Comparison of ENCODE assay signal across 8 mouse cellular contexts in genomic region chr5:139930927-139931351, GRCm38 (mm10). TPM values are rescaled to one million over a fixed set of nuclear protein-coding genes. Genes with fewer than 3 reads are reported as not detected.
DNase-seq lines count a peak whose midpoint lies in the region; ATAC-seq lines count a peak whose summit lies in the region.

No protein-coding gene starts in this region.

- H3K4me2 ChIP-seq in lung, embryonic 15.5 days = peak overlapping the region; percentile 43
- H3K4me2 ChIP-seq in embryonic facial prominence, embryonic 14.5 days (ENCODE audit: low read depth, low read length) = peak overlapping the region; percentile 31; the same call in 1 of the 2 replicates
- peak overlapping the region; percentile 50 for H3K4me2 ChIP-seq in kidney, embryonic 15.5 days

- H3K9ac ChIP-seq in lung, embryonic 15.5 days = no peak overlapping the region
- H3K9ac ChIP-seq in embryonic facial prominence, embryonic 14.5 days (ENCODE audit: low read depth, low read length) = no peak overlapping the region
- no peak overlapping the region for H3K9ac ChIP-seq in kidney, embryonic 15.5 days

- WGBS in lung, embryonic 15.5 days = 2% methylated on average over 12 of the region's 12 CpGs
- WGBS in embryonic facial prominence, embryonic 14.5 days = 2% methylated on average over 9 of the region's 12 CpGs
- WGBS in kidney, embryonic 15.5 days = 0% methylated on average over 12 of the region's 12 CpGs

- no peak overlapping the region for H3K27ac ChIP-seq in lung, embryonic 15.5 days
- no peak overlapping the region for H3K27ac ChIP-seq in embryonic facial prominence, embryonic 14.5 days (replicated peaks; ENCODE audit: low read depth, low read length)
- H3K27ac ChIP-seq in kidney, embryonic 15.5 days = peak overlapping the region; percentile 73

- H3K36me3 ChIP-seq in lung, embryonic 15.5 days = no peaks in the 10 kb centered on the region
- no peaks in the 10 kb centered on the region for H3K36me3 ChIP-seq in embryonic facial prominence, embryonic 14.5 days (ENCODE audit: control insufficient read depth, insufficient read depth, low read length)
- no peaks in the 10 kb centered on the region for H3K36me3 ChIP-seq in kidney, embryonic 15.5 days

- peaks cover 28% of the 10 kb centered on the region for H3K4me1 ChIP-seq in lung, embryonic 15.5 days
- H3K4me1 ChIP-seq in embryonic facial prominence, embryonic 14.5 days (ENCODE audit: control insufficient read depth, insufficient read depth, low read length) = peaks cover 20% of the 10 kb centered on the region
- peaks cover 40% of the 10 kb centered on the region for H3K4me1 ChIP-seq in kidney, embryonic 15.5 days

- no peaks in the 10 kb centered on the region for H3K9me3 ChIP-seq in lung, embryonic 15.5 days
- no peaks in the 10 kb centered on the region for H3K9me3 ChIP-seq in embryonic facial prominence, embryonic 14.5 days (ENCODE audit: control insufficient read depth, low read length)
- H3K9me3 ChIP-seq in kidney, embryonic 15.5 days (replicated peaks) = no peaks in the 10 kb centered on the region

- peaks cover 10% of the 10 kb centered on the region; the same call in 1 of the 2 replicates for H3K27me3 ChIP-seq in lung, embryonic 15.5 days
- H3K27me3 ChIP-seq in embryonic facial prominence, embryonic 14.5 days (replicated peaks; ENCODE audit: control insufficient read depth, insufficient read depth, low read length) = no peaks in the 10 kb centered on the region
- peaks cover 21% of the 10 kb centered on the region; the same call in 1 of the 2 replicates for H3K27me3 ChIP-seq in kidney, embryonic 15.5 days

- no peak for DNase-seq in lung, adult 18-20 months
- DNase-seq in embryonic facial prominence, embryonic 14.5 days (ENCODE audit: low spot score) = peak; percentile 45
- DNase-seq in neural tube, embryonic 10.5 days (ENCODE audit: extremely low spot score, low spot score) = peak; percentile 42
- no peak for DNase-seq in gastrocnemius, adult 8-10 months (ENCODE audit: low spot score in 2 of 2)

- ATAC-seq in lung, embryonic 15.5 days (ENCODE audit: borderline replicate concordance, extremely low read depth, low FRiP score, low TSS enrichment) = no peak
- ATAC-seq in embryonic facial prominence, embryonic 14.5 days (ENCODE audit: low read depth) = 0 out of 2 replicates have a peak, but pooled peaks have one; percentile 17
- 0 out of 2 replicates have a peak, but pooled peaks have one; percentile 18 for ATAC-seq in kidney, embryonic 15.5 days (replicated peaks; ENCODE audit: low FRiP score)
- no peak for ATAC-seq in cerebellum, adult (ENCODE audit: insufficient number of reproducible peaks, low FRiP score, low TSS enrichment)
- no peak for ATAC-seq in erythroid progenitor cell, adult 5-6 weeks (replicated peaks; ENCODE audit: low FRiP score, poor library complexity, severe bottlenecking)

- no peak overlapping the region for H3K4me3 ChIP-seq in lung, embryonic 15.5 days
- H3K4me3 ChIP-seq in embryonic facial prominence, embryonic 14.5 days (ENCODE audit: low read depth, low read length) = no peak overlapping the region
- peak overlapping the region; percentile 17; the same call in 1 of the 2 replicates for H3K4me3 ChIP-seq in kidney, embryonic 15.5 days (replicated peaks)

RNA-seq across cellular contexts. Expression of gene Elfn1, which starts 23.2 kb away (rescaled TPM):
- polyA plus RNA-seq in lung, embryonic 15.5 days (2015; fragmentation: Nextera tagmentation; extraction: Ambion mirVana) = 0.11 and 0.47 TPM in 2 replicates
- 1.3 TPM in 2 replicates for polyA plus RNA-seq in embryonic facial prominence, embryonic 14.5 days (2014; fragmentation: Nextera tagmentation; extraction: Ambion mirVana)
- polyA plus RNA-seq in kidney, embryonic 15.5 days (2015; fragmentation: Nextera tagmentation; extraction: Ambion mirVana) = 0.26 and 0.41 TPM in 2 replicates
- total RNA-seq in gastrocnemius, adult 8-10 months (2022) = not detected
- not detected in 2 replicates for total RNA-seq in erythroid progenitor cell, adult 5-6 weeks (2015; ENCODE audit: low replicate concordance)
- not detected in 2 replicates for total RNA-seq in erythroid progenitor cell, adult 5-6 weeks (2017; ENCODE audit: low replicate concordance)

Comparison
In these comparisons a context has a peak if more than half of its experiments do, and no peak if none do; other contexts are left out.
1. ATAC-seq: peak in embryonic facial prominence, embryonic 14.5 days (single experiment) and kidney, embryonic 15.5 days (single experiment); none in lung, embryonic 15.5 days (single experiment), cerebellum, adult (single experiment) and erythroid progenitor cell, adult 5-6 weeks (single experiment).
2. DNase-seq: peak in embryonic facial prominence, embryonic 14.5 days (single experiment) and neural tube, embryonic 10.5 days (single experiment); none in lung, adult 18-20 months (0 of 2) and gastrocnemius, adult 8-10 months (0 of 2).
3. Peak in every context shown above with its lines, with median percentiles within 50 percentile points of each other: H3K4me2 ChIP-seq.